Mouse (Mus musculus) urinary bladder, adult 2 months (tissue): ENCODE measurements around the gene Kctd19. TPM values are rescaled to one million over a fixed set of nuclear protein-coding genes. Genes with fewer than 3 reads are reported as not detected.

Source experiments
- DNase-seq: peaks from one replicate; pipeline ENCODE4 v3.0.0; 2022; ENCODE audit warnings: low spot score
- polyA plus RNA-seq: library from polyadenylated mRNA; depleted of rRNA; stranded (reverse); fragments of >200 nt; gene quantifications from 2 replicates; pipeline ENCODE4 v1.2.3, GENCODE M21; 2012; rRNA removed

Kctd19 gene
- polyA plus RNA-seq: 0.06 and 0.10 TPM in 2 replicates

- DNase-seq: peak; percentile 47
Measured at GRCm38 (mm10) chr8:105413391-105413790, at the start of gene Kctd19, which contains the start of gene Lrrc36. Gene Kctd19, minus strand, starts transcription at chr8:105413502. Gene Lrrc36, plus strand, starts transcription at chr8:105413571.

GRCm38 (mm10) chr8:105461085-105461803 lies 47.9 kb upstream of the Kctd19 start:
- no peak for DNase-seq

- DNase-seq: no peak
Measured at GRCm38 (mm10) chr8:105455218-105455617, 41.9 kb upstream of the Kctd19 start.

DNA sequence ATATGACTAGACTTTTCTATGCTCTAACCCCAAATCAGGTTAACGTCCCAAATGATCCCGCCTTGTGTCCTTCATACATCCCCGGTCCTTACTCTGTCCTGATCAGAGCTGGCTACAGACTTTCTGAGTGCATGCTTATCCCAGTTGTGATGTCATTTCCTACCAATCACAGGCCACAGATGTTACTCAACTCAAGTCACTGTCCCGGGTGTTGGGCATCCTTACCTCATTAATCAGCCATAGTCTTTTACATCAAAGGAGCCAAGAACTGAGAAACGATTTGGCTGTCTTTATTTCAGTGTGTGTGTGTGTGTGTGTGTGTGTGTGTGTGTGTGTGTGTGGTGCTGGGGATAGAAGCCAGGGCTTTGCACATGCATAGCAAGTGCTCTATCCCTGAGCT lies 40.8 kb upstream of the Kctd19 start:
- no peak for DNase-seq

- no peak for DNase-seq
Measured at GRCm38 (mm10) chr8:105453296-105453695, 40.0 kb upstream of the Kctd19 start.

DNA sequence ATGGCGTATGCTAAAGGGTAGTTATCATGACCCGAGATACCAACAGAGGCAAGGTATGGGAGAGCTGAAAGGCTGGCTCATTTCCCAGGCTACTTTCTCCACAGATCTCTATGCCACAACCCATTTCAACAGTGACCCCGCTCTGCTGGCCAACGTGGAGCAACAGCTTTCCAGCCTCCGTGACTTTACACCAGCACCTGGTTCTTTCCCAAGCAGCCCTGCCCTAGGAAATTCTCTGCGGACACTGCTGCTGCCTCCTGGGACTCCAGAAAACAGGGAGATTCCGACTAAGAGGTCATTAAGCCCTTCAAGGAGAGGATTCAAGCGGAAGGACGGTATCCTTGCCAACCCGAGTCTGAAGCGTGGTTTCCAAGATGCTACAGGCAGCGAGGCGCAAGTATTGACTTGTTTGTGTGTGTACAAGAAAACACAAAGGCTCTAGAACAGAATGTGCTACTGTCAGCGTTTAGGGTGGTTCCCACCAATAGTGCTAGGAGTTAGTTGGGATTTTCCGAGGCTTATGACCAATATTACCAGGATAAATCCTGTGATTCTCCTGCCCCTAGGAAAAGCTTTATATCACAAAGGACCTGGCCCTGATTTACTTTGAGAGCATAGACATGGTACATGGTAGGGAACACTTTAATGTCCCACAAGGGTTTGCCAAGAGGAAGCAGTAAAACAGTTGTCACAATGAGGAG lies 38.8 kb upstream of the Kctd19 start:
- no peak for DNase-seq

DNA sequence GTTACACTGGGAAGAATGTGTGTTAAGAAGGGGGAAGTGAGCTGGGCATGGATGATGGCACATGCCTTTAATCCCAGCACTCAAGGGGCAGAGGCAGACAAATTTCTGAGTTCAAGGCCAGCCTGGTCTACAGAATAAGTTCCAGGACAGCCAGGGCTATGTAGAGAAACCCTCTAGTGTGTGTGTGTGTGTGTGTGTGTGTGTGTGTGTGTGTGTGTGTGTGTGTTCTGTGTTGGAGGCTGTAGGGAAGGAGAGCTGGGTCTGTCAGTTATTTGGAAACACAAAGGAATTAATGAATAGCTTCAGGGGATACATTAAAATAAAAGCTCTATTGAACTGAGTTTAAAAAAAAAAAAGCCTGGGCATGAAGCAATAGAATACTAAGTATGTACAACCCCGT lies 37.7 kb upstream of the Kctd19 start:
- DNase-seq: no peak

DNA sequence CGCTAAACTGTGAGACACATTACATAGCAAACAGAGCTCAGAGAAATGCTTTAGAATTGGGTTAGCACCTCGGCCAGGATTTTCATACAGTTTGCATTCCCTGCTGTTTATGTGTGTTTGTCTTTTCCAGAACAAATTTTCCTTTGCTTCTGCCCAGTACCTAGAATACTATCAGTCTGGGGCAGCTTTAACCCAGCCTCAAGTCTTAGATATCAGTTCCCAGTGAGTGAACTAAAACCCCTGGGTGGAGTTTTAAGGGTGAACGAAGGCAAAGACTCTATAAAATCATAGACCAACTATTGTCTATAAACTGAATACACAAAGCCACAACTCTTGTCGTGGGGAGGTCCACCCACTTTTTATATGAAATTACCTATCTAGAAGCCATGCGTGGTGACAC lies 35.3 kb upstream of the Kctd19 start:
- DNase-seq: no peak

GRCm38 (mm10) chr8:105448188-105448587 lies 34.9 kb upstream of the Kctd19 start:
- no peak for DNase-seq

- DNase-seq: no peak
Measured at GRCm38 (mm10) chr8:105446127-105446552, 32.8 kb upstream of the Kctd19 start.

GRCm38 (mm10) chr8:105445296-105446126 lies 32.2 kb upstream of the Kctd19 start:
- no peak for DNase-seq

GRCm38 (mm10) chr8:105442661-105443060 lies 29.4 kb upstream of the Kctd19 start:
- no peak for DNase-seq

DNA sequence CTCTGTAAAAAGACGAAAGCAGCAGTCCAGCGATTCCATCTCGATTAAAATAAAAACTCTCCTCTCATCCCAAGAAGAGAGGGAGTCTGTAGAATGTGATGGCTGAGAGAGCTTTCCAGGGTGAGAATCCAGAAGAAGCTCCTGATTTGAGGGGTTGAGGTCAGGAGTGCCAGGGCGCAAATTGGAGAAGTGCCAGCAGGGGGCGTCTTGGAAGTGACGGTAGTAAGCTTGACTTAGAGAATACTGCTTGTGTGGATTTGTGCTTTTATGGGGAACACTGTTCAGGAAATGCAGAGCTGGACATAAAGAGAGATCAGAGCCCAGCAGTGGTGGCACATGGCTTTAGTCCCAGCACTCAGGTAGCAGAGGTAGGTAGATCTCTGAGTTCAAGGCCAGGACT lies 28.1 kb upstream of the Kctd19 start:
- DNase-seq: no peak

DNA sequence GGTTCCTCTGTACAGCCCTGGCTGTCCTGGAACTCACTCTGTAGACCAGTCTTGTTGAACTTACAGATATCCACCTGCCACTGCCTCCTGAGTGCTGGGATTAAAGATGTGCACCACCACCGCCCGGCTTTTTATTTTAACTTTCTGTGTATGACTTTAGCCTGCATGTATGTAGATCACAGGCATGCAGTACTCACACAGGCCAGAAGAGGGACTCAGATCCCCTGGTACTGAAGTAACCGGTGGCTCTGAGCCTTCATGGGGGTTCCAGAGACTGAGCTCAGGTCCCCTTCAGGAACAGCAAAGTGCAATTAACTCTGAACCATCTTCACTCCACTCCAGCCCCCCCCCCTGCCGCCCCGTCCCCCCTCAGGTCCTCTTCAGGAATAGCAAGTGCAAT lies 25.6 kb upstream of the Kctd19 start:
- DNase-seq: no peak

- DNase-seq: no peak
Measured at GRCm38 (mm10) chr8:105437078-105437748, 23.9 kb upstream of the Kctd19 start.

DNA sequence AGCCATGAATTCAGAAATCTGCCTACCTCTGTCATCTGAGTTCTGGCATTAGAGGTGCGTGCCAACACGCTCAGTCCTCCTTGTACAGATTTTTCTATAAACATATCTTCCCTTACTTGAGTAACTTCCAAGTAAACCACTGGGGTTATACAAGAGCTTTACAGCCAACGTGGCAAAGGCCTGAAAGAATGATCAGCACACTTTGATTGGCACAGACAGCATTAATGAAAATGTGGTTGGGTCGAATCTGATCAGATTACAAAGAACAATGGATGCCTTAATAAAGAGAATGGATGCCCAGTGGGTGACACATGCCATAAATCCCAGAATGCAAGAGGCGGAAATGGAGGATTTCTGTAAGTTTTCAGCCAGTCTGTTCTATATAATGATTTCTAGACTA lies 22.9 kb upstream of the Kctd19 start:
- no peak for DNase-seq

- DNase-seq: no peak
Measured at GRCm38 (mm10) chr8:105434136-105434535, 20.8 kb upstream of the Kctd19 start.

GRCm38 (mm10) chr8:105433511-105433910 lies 20.2 kb upstream of the Kctd19 start:
- no peak for DNase-seq

- no peak for DNase-seq
Measured at GRCm38 (mm10) chr8:105433021-105433420, 19.7 kb upstream of the Kctd19 start.

DNA sequence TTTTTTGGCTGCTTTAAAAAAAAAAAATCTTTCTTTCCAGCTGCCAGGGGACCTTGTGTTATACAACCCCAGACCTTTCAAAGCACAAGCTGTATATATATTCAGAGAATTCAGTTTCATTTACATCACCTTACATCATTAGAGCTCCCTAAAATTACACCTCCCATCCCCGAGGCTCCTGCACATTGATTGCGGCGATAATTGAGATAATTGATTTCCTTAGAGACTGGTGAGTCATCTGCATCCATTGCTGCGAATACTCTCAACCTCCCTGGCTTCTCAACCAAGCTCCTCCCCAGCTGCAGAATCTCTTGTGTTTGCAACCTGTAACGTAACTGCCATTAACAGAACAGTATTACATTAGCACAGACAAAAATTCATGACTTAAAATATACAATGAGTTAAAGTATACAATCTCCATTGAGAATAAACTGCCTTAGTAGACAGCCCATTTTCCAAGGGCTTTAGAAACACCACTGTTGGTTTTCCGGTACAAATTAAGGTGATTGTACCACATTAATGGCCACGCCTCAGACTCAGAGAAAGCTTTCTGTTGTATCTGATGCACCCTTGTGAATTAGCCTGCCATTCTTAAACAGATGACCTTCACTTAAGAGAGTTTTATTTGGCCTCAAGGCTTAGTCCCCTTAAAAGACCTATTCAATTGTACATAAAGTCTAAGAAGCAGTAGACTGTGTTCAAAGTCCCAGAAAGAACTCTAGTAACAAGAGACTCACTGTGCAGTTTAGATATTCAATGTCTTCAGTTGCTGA lies 18.6 kb upstream of the Kctd19 start:
- no peak for DNase-seq

GRCm38 (mm10) chr8:105426878-105427277 lies 13.6 kb upstream of the Kctd19 start:
- no peak for DNase-seq
